Mouse (Mus musculus) testis, adult 2 months (tissue): ENCODE data around the gene Olfr248.

Experiments used
- CTCF ChIP-seq: fragments of 200-500 bp; IDR thresholded peaks from 2 replicates; pipeline ENCODE4 v1.5.1; 2012; ENCODE audit warnings: low read depth, mild to moderate bottlenecking, inconsistent platforms, low read length, moderate library complexity; ENCODE audit not compliant: control insufficient read depth, insufficient read depth, insufficient replicate concordance
- POLR2A ChIP-seq: fragments of 200-500 bp; IDR thresholded peaks from 2 replicates; pipeline ENCODE4 v1.6.1; 2012; ENCODE audit warnings: low read depth, mild to moderate bottlenecking, inconsistent platforms, low read length, moderate library complexity; ENCODE audit not compliant: control insufficient read depth

GRCm38 (mm10) chr1:174434121-174434520, 43.3 kb downstream of the Olfr248 start:
- TF ChIP-seq CTCF = no peak
- no peak for TF ChIP-seq POLR2A
